In genomic region chr5:31219474-31219873, GRCm38 (mm10) we compare ENCODE assay signal across 9 mouse cellular contexts. TPM values are rescaled to one million over a fixed set of nuclear protein-coding genes. Genes with fewer than 3 reads are reported as not detected.
DNase-seq lines count a peak whose midpoint lies in the region; ATAC-seq and TF ChIP-seq lines count a peak whose summit lies in the region.
"Had no signal": no experiment of that assay in that cellular context is flagged by ENCODE, and none has a peak within 500 bp of the region (broad histone marks: within the 10 kb centered on the region; RNA-seq: fewer than 3 reads in every experiment).

No protein-coding gene starts in this region.

- H3K9me3 ChIP-seq in erythroblast, embryonic 14.5 days (ENCODE audit: control insufficient read depth, low read length), result no peaks in the 10 kb centered on the region
- no peaks in the 10 kb centered on the region for H3K9me3 ChIP-seq in limb, embryonic 15.5 days
- no peaks in the 10 kb centered on the region for H3K9me3 ChIP-seq in stomach, embryonic 16.5 days (replicated peaks; ENCODE audit: control insufficient read depth, low read length)

- WGBS in spleen, adult 2 months, result under 1% methylated on average over 11 of the region's 11 CpGs
- 1% methylated on average over 11 of the region's 11 CpGs for WGBS in limb, embryonic 15.5 days
- WGBS in stomach, embryonic 16.5 days, result 0% methylated on average over 11 of the region's 11 CpGs

- no peak for TF ChIP-seq CTCF in spleen, adult 2 months (IDR thresholded peaks at IDR 0.05; ENCODE audit: extremely low read depth, insufficient read depth, insufficient read length, insufficient replicate concordance)

- peaks cover 28% of the 10 kb centered on the region for H3K36me3 ChIP-seq in erythroblast, embryonic 14.5 days (ENCODE audit: control insufficient read depth)
- no peaks in the 10 kb centered on the region for H3K36me3 ChIP-seq in spleen, adult 2 months (ENCODE audit: control insufficient read depth, insufficient read depth, low read length)
- H3K36me3 ChIP-seq in limb, embryonic 15.5 days, result 0 out of 2 replicates have a peak, but pooled peaks cover 2% of the 10 kb centered on the region
- H3K36me3 ChIP-seq in stomach, embryonic 16.5 days (ENCODE audit: control insufficient read depth, insufficient read depth, low read length), result no peaks in the 10 kb centered on the region

- H3K4me3 ChIP-seq in erythroblast, embryonic 14.5 days (replicated peaks), result peak overlapping the region; percentile 68
- peak overlapping the region; percentile 95 for H3K4me3 ChIP-seq in spleen, adult 2 months (ENCODE audit: extremely low read depth, insufficient read depth, insufficient read length)
- H3K4me3 ChIP-seq in limb, embryonic 15.5 days, result peak overlapping the region; percentile 99
- H3K4me3 ChIP-seq in stomach, embryonic 16.5 days (replicated peaks; ENCODE audit: low read length), result peak overlapping the region; percentile 87

- H3K27ac ChIP-seq in spleen, adult 2 months (ENCODE audit: insufficient read depth, low read length), result no peak overlapping the region; the same call in 1 of the 2 replicates
- H3K27ac ChIP-seq in limb, embryonic 15.5 days, result peak overlapping the region; percentile 93
- H3K27ac ChIP-seq in stomach, embryonic 16.5 days (ENCODE audit: low read length), result peak overlapping the region; percentile 90

- no peak for DNase-seq in spleen, adult 2 months (ENCODE audit: low read depth in 1 of 2, low spot score in 2 of 2)
- DNase-seq in spleen, postnatal 4 days (ENCODE audit: low spot score in 2 of 2), result no peak
- no peak for DNase-seq in cerebellum, postnatal 10 days
- DNase-seq in right cerebral cortex, postnatal 25 days, result no peak
- DNase-seq: layer of hippocampus, adult 9-11 months had no signal

- peak overlapping the region; percentile 92 for H3K9ac ChIP-seq in limb, embryonic 15.5 days
- peak overlapping the region; percentile 92 for H3K9ac ChIP-seq in stomach, embryonic 16.5 days (ENCODE audit: low read length)

- H3K27me3 ChIP-seq in erythroblast, embryonic 14.5 days (ENCODE audit: control insufficient read depth), result no peaks in the 10 kb centered on the region
- no peaks in the 10 kb centered on the region for H3K27me3 ChIP-seq in spleen, adult 2 months (ENCODE audit: control insufficient read depth, insufficient read depth, low read length)
- H3K27me3 ChIP-seq in limb, embryonic 15.5 days, result no peaks in the 10 kb centered on the region
- no peaks in the 10 kb centered on the region for H3K27me3 ChIP-seq in stomach, embryonic 16.5 days (ENCODE audit: control insufficient read depth, insufficient read depth, low read length)

- H3K4me2 ChIP-seq in limb, embryonic 15.5 days, result peak overlapping the region; percentile 78
- H3K4me2 ChIP-seq in stomach, embryonic 16.5 days (ENCODE audit: low read depth, low read length), result peak overlapping the region; percentile 69

- H3K4me1 ChIP-seq in erythroblast, embryonic 14.5 days (ENCODE audit: control insufficient read depth), result peaks cover 55% of the 10 kb centered on the region
- peaks cover 8% of the 10 kb centered on the region for H3K4me1 ChIP-seq in spleen, adult 2 months (ENCODE audit: control insufficient read depth, insufficient read depth, insufficient read length)
- peaks cover 16% of the 10 kb centered on the region; the same call in 1 of the 2 replicates for H3K4me1 ChIP-seq in limb, embryonic 15.5 days
- peaks cover 4% of the 10 kb centered on the region for H3K4me1 ChIP-seq in stomach, embryonic 16.5 days (ENCODE audit: control insufficient read depth, insufficient read depth, low read length)

- TF ChIP-seq POLR2A in spleen, adult 2 months (IDR thresholded peaks at IDR 0.05; ENCODE audit: low read depth, low read length), result no peak

- no peak; the same call in 1 of the 2 replicates for ATAC-seq in erythroblast, adult 5-6 weeks (replicated peaks; ENCODE audit: low FRiP score, poor library complexity, severe bottlenecking)
- no peak for ATAC-seq in limb, embryonic 15.5 days (ENCODE audit: insufficient number of reproducible peaks, low FRiP score, low TSS enrichment, low read depth)
- ATAC-seq in stomach, embryonic 16.5 days (ENCODE audit: insufficient read depth, low FRiP score), result no peak

RNA-seq across cellular contexts. Expression of gene Ppm1g, which starts 1.0 kb away (rescaled TPM):
- 31.4 and 40.0 TPM in 2 replicates for polyA plus RNA-seq in erythroblast, embryonic 14.5 days (2012)
- total RNA-seq in erythroblast, adult 5-6 weeks (2015; ENCODE audit: low replicate concordance), result 35.4 and 46.4 TPM in 2 replicates
- total RNA-seq in erythroblast, adult 5-6 weeks (2017; ENCODE audit: low replicate concordance), result 67.5 and 132 TPM in 2 replicates
- polyA plus RNA-seq in spleen, adult 2 months (2012; rRNA removed), result 65.7 and 110 TPM in 2 replicates
- polyA plus RNA-seq in limb, embryonic 15.5 days (2015; fragmentation: Nextera tagmentation; extraction: Ambion mirVana), result 102 and 106 TPM in 2 replicates
- 107 and 108 TPM in 2 replicates for polyA plus RNA-seq in stomach, embryonic 16.5 days (2015; fragmentation: Nextera tagmentation; extraction: Ambion mirVana)

RNA-seq across cellular contexts. Expression of gene Zfp513, which starts 17.4 kb away (rescaled TPM):
- polyA plus RNA-seq in erythroblast, embryonic 14.5 days (2012), result 2.5 TPM in 2 replicates
- total RNA-seq in erythroblast, adult 5-6 weeks (2015; ENCODE audit: low replicate concordance), result 2.3 and 4.8 TPM in 2 replicates
- total RNA-seq in erythroblast, adult 5-6 weeks (2017; ENCODE audit: low replicate concordance), result 5.5 and 5.9 TPM in 2 replicates
- 49.3 and 79.8 TPM in 2 replicates for polyA plus RNA-seq in spleen, adult 2 months (2012; rRNA removed)
- polyA plus RNA-seq in limb, embryonic 15.5 days (2015; fragmentation: Nextera tagmentation; extraction: Ambion mirVana), result 8.2 and 9.0 TPM in 2 replicates
- polyA plus RNA-seq in stomach, embryonic 16.5 days (2015; fragmentation: Nextera tagmentation; extraction: Ambion mirVana), result 4.1 and 5.2 TPM in 2 replicates

RNA-seq across cellular contexts. Expression of gene Nrbp1, which starts 21.2 kb away (rescaled TPM):
- 2.3 and 2.6 TPM in 2 replicates for polyA plus RNA-seq in erythroblast, embryonic 14.5 days (2012)
- 20.1 and 31.5 TPM in 2 replicates for total RNA-seq in erythroblast, adult 5-6 weeks (2015; ENCODE audit: low replicate concordance)
- total RNA-seq in erythroblast, adult 5-6 weeks (2017; ENCODE audit: low replicate concordance), result 23.0 and 28.1 TPM in 2 replicates
- 148 and 199 TPM in 2 replicates for polyA plus RNA-seq in spleen, adult 2 months (2012; rRNA removed)
- 167 and 183 TPM in 2 replicates for polyA plus RNA-seq in limb, embryonic 15.5 days (2015; fragmentation: Nextera tagmentation; extraction: Ambion mirVana)
- 146 and 158 TPM in 2 replicates for polyA plus RNA-seq in stomach, embryonic 16.5 days (2015; fragmentation: Nextera tagmentation; extraction: Ambion mirVana)

RNA-seq across cellular contexts. Expression of gene Gm9970, which starts 21.6 kb away (rescaled TPM):
- not detected in 2 replicates for polyA plus RNA-seq in erythroblast, embryonic 14.5 days (2012)
- not detected in 2 replicates for total RNA-seq in erythroblast, adult 5-6 weeks (2015; ENCODE audit: low replicate concordance)
- not detected in 2 replicates for total RNA-seq in erythroblast, adult 5-6 weeks (2017; ENCODE audit: low replicate concordance)
- 0.27 and 0.29 TPM in 2 replicates for polyA plus RNA-seq in spleen, adult 2 months (2012; rRNA removed)
- polyA plus RNA-seq in limb, embryonic 15.5 days (2015; fragmentation: Nextera tagmentation; extraction: Ambion mirVana), result 0.50 TPM in 1 of 2 replicates, not detected in the other
- 0.45 TPM in 1 of 2 replicates, not detected in the other for polyA plus RNA-seq in stomach, embryonic 16.5 days (2015; fragmentation: Nextera tagmentation; extraction: Ambion mirVana)

RNA-seq across cellular contexts. Expression of gene Eif2b4, which starts 26.2 kb away (rescaled TPM):
- polyA plus RNA-seq in erythroblast, embryonic 14.5 days (2012), result 32.5 and 34.0 TPM in 2 replicates
- 9.8 and 42.1 TPM in 2 replicates for total RNA-seq in erythroblast, adult 5-6 weeks (2015; ENCODE audit: low replicate concordance)
- 13.5 and 18.7 TPM in 2 replicates for total RNA-seq in erythroblast, adult 5-6 weeks (2017; ENCODE audit: low replicate concordance)
- polyA plus RNA-seq in spleen, adult 2 months (2012; rRNA removed), result 31.9 and 40.4 TPM in 2 replicates
- 64.2 and 69.0 TPM in 2 replicates for polyA plus RNA-seq in limb, embryonic 15.5 days (2015; fragmentation: Nextera tagmentation; extraction: Ambion mirVana)
- polyA plus RNA-seq in stomach, embryonic 16.5 days (2015; fragmentation: Nextera tagmentation; extraction: Ambion mirVana), result 66.5 and 66.7 TPM in 2 replicates

Comparison
In these comparisons a context has a peak if more than half of its experiments do, and no peak if none do; other contexts are left out.
1. RNA of gene Nrbp1, which starts 21.2 kb away (polyA plus RNA-seq): 167 to 183 TPM in limb, embryonic 15.5 days, 148 to 199 TPM in spleen, adult 2 months and 146 to 158 TPM in stomach, embryonic 16.5 days; 2.3 to 2.6 TPM in erythroblast, embryonic 14.5 days; every median in the first group is over 10 times any median in the second.
2. Peak in every context shown above with its lines, with median percentiles within 50 percentile points of each other: H3K4me3 ChIP-seq.